Mouse (Mus musculus): ENCODE measurements around the gene Ttn.

The Ttn gene

GRCm38 (mm10) chr2:76749341-76750110, 232.8 kb downstream of the Ttn start:
- in situ Hi-C loops (cut with MboI; ENCODE audit: unreplicated experiment in 2 of 2): no loop called here

- in situ Hi-C loops (cut with MboI; ENCODE audit: unreplicated experiment in 2 of 2): no loop called here
Observed at GRCm38 (mm10) chr2:76748696-76749095, 233.7 kb downstream of the Ttn start.

- in situ Hi-C loops (cut with MboI; ENCODE audit: unreplicated experiment in 2 of 2): no loop called here
Observed at GRCm38 (mm10) chr2:76719650-76720049, 262.7 kb downstream of the Ttn start.

- in situ Hi-C loops (cut with MboI; ENCODE audit: unreplicated experiment in 2 of 2): no loop called here
Observed at GRCm38 (mm10) chr2:76714984-76715383, 267.4 kb downstream of the Ttn start.

GRCm38 (mm10) chr2:76708512-76708911, 273.8 kb downstream of the Ttn start:
- in situ Hi-C loops (cut with MboI; ENCODE audit: unreplicated experiment in 2 of 2): no loop called here

GRCm38 (mm10) chr2:76705655-76706054, 276.7 kb downstream of the Ttn start:
- in situ Hi-C loops (cut with MboI; ENCODE audit: unreplicated experiment in 2 of 2): no loop called here

GRCm38 (mm10) chr2:76702751-76703150, 279.6 kb downstream of the Ttn start:
- in situ Hi-C loops (cut with MboI; ENCODE audit: unreplicated experiment in 2 of 2): no loop called here

- in situ Hi-C loops (cut with MboI; ENCODE audit: unreplicated experiment in 2 of 2): no loop called here
Observed at GRCm38 (mm10) chr2:76702188-76702587, 280.2 kb downstream of the Ttn start.

GRCm38 (mm10) chr2:76695290-76695689, 287.1 kb downstream of the Ttn start:
- in situ Hi-C loops (cut with MboI; ENCODE audit: unreplicated experiment in 2 of 2): loop anchor here in 1 of 2 experiments (25.0 kb wide), 1 partner anchor 1242 kb away; the partner anchor contains the start of gene Cwc22

GRCm38 (mm10) chr2:76693765-76694164, 288.6 kb downstream of the Ttn start:
- in situ Hi-C loops (cut with MboI; ENCODE audit: unreplicated experiment in 2 of 2): loop anchor here in 1 of 2 experiments (25.0 kb wide), 1 partner anchor 1244 kb away; the partner anchor contains the start of gene Cwc22

GRCm38 (mm10) chr2:76690436-76691204, 291.7 kb downstream of the Ttn start:
- in situ Hi-C loops (cut with MboI; ENCODE audit: unreplicated experiment in 2 of 2): loop anchor here in 1 of 2 experiments (25.0 kb wide), 1 partner anchor 1247 kb away; the partner anchor contains the start of gene Cwc22

- in situ Hi-C loops (cut with MboI; ENCODE audit: unreplicated experiment in 2 of 2): loop anchor here in 1 of 2 experiments (25.0 kb wide), 1 partner anchor 1249 kb away; the partner anchor contains the start of gene Cwc22
Observed at GRCm38 (mm10) chr2:76688162-76688561, 294.2 kb downstream of the Ttn start.

- in situ Hi-C loops (cut with MboI; ENCODE audit: unreplicated experiment in 2 of 2): loop anchor here in 1 of 2 experiments (25.0 kb wide), 1 partner anchor 1250 kb away; the partner anchor contains the start of gene Cwc22
Observed at GRCm38 (mm10) chr2:76687608-76688007, 294.7 kb downstream of the Ttn start.

- in situ Hi-C loops (cut with MboI; ENCODE audit: unreplicated experiment in 2 of 2): loop anchor here in 1 of 2 experiments (25.0 kb wide), 1 partner anchor 1250 kb away; the partner anchor contains the start of gene Cwc22
Observed at GRCm38 (mm10) chr2:76686986-76687385, 295.4 kb downstream of the Ttn start.

- in situ Hi-C loops (cut with MboI; ENCODE audit: unreplicated experiment in 2 of 2): loop anchor here in 1 of 2 experiments (25.0 kb wide), 1 partner anchor 1255 kb away; the partner anchor contains the start of gene Cwc22
Observed at GRCm38 (mm10) chr2:76682301-76682700, 300.0 kb downstream of the Ttn start.

- in situ Hi-C loops (cut with MboI; ENCODE audit: unreplicated experiment in 2 of 2): loop anchor here in 1 of 2 experiments (25.0 kb wide), 1 partner anchor 1261 kb away; the partner anchor contains the start of gene Cwc22
Observed at GRCm38 (mm10) chr2:76676401-76677226, 305.7 kb downstream of the Ttn start.

- in situ Hi-C loops (cut with MboI; ENCODE audit: unreplicated experiment in 2 of 2): loop anchor here in 1 of 2 experiments (25.0 kb wide), 1 partner anchor 1261 kb away; the partner anchor contains the start of gene Cwc22
Observed at GRCm38 (mm10) chr2:76675949-76676348, 306.4 kb downstream of the Ttn start.

- in situ Hi-C loops (cut with MboI; ENCODE audit: unreplicated experiment in 2 of 2): loop anchor here in 1 of 2 experiments (25.0 kb wide), 1 partner anchor 1262 kb away; the partner anchor contains the start of gene Cwc22
Observed at GRCm38 (mm10) chr2:76675451-76675850, 306.9 kb downstream of the Ttn start.

GRCm38 (mm10) chr2:76674725-76675427, 307.5 kb downstream of the Ttn start, which contains the start of gene Plekha3:
Gene Plekha3, plus strand, starts transcription at chr2:76675281.
- in situ Hi-C loops (cut with MboI; ENCODE audit: unreplicated experiment in 2 of 2): loop anchor here (5.0 to 25.0 kb wide), 2 partner anchors 303 to 1262 kb away; partner anchors contain the start of gene Cwc22 (in 2 of the 2)

Measured in v-Abl transformed pro-B cells (cell line).